Mouse (Mus musculus) hindbrain, embryonic 12.5 days (tissue): ENCODE measurements at regions not wholly inside any gene's neighbourhood (a gene's known extent, or its start where the extent isn't known, plus 50 kb on each side); places are given as distances from the start of the nearest gene placed in this dataset.
A peak's percentile ranks its signal among the peaks of the same experiment; 100 is the strongest.

Experiments
- ATAC-seq: fragments of 200-750 bp; cut with Nextera tagmentation; 2 replicates; pipeline ENCODE4 v1.8.0; 2017; ENCODE audit warnings: moderate TSS enrichment; ENCODE audit not compliant: low FRiP score
- H3K27ac ChIP-seq: fragments of 300-500 bp; sonication (generic); 2 replicates; pipeline ENCODE4 v1.5.1; 2016; ENCODE audit warnings: mild to moderate bottlenecking
- H3K27me3 ChIP-seq: fragments of 300-500 bp; sonication (generic); 2 replicates; pipeline ENCODE4 v1.6.1; 2016; ENCODE audit warnings: mild to moderate bottlenecking
- H3K36me3 ChIP-seq: fragments of 300-500 bp; sonication (generic); 2 replicates; pipeline ENCODE4 v1.6.1; 2016; ENCODE audit warnings: mild to moderate bottlenecking
- H3K4me1 ChIP-seq: fragments of 300-500 bp; sonication (generic); 2 replicates; pipeline ENCODE4 v1.6.1; 2016
- H3K4me2 ChIP-seq: fragments of 300-500 bp; sonication (generic); replicated peaks from 2 replicates; pipeline ENCODE4 v1.6.1; 2016; ENCODE audit warnings: mild to moderate bottlenecking
- H3K4me3 ChIP-seq: fragments of 300-500 bp; sonication (generic); 2 replicates; pipeline ENCODE4 v1.5.1; 2016; ENCODE audit warnings: mild to moderate bottlenecking
- H3K9ac ChIP-seq: fragments of 300-500 bp; sonication (generic); 2 replicates; pipeline ENCODE4 v1.6.1; 2016; ENCODE audit warnings: mild to moderate bottlenecking, moderate library complexity
- H3K9me3 ChIP-seq: fragments of 300-500 bp; sonication (generic); replicated peaks from 2 replicates; pipeline ENCODE4 v1.6.1; 2016; ENCODE audit warnings: mild to moderate bottlenecking
- WGBS: fragments of 180-500 bp; shearing (Covaris S2); methylation state at CpG from one replicate; pipeline ENCODE4 v1.1.7; 2016; 5-methylcytosine and 5-hydroxymethylcytosine counted together

DNA sequence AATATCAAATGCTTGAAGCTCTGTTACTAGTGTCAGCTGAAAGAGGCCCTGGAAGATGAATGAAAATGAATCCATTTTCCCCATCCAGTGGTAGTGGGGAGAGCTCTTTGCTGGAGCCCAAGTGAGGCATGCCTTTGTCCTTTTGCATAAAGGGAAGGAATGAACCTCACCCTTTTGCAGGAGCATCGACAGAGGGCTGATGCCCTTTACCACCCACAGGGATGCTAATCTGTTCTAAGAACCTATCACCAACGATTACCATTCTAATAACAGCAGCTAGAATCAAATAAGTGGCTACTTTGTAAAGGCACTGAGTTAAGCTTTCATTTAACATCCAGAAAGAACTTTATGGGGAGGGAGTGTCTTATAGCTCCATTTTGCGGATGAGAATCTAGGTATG, 184.9 kb upstream of the Nlrp1b start:
- no peak for ATAC-seq
- no peak overlapping the region for H3K9ac ChIP-seq
- H3K4me2 ChIP-seq, result no peak overlapping the region
- H3K27me3 ChIP-seq, result no peaks in the 10 kb centered on the region
- WGBS, result 46% methylated on average over 3 of the region's 3 CpGs
- no peaks in the 10 kb centered on the region for H3K9me3 ChIP-seq
- H3K36me3 ChIP-seq, result no peaks in the 10 kb centered on the region
- peak overlapping the region; percentile 55 for H3K27ac ChIP-seq
- H3K4me3 ChIP-seq, result no peak overlapping the region
- peaks cover 12% of the 10 kb centered on the region for H3K4me1 ChIP-seq

DNA sequence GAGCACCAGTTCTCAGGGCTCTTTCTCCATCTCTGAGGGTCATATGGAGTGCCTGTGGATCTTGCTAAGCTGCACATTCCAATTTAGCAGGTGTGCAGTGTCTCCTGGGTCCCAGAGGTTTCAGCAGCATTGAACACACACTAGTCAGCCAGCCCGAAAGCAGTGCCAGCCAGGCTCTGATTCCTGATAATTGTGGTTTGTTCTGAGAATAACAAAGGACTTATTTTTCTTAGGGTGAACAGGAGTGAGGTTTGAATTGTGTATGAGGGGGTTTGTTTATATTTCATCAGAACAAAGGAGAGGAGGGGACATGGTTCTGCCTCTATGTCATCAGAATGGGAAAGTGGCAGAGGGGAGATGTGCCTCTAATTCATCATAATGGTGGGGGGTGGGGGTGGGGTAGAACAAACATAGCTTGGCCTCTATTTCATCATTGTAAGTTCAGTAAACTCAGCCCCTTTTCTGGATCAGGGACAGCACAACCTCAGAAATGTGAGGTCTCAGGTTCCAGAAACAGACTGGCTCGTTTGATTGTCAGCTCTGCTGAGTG, 191.8 kb upstream of the Nlrp1b start:
- H3K9ac ChIP-seq, result no peak overlapping the region
- 46% methylated on average over 2 of the region's 2 CpGs for WGBS
- H3K4me1 ChIP-seq, result 0 out of 2 replicates have a peak, but pooled peaks cover 4% of the 10 kb centered on the region
- no peak overlapping the region for H3K4me3 ChIP-seq
- H3K4me2 ChIP-seq, result no peak overlapping the region
- no peaks in the 10 kb centered on the region for H3K36me3 ChIP-seq
- no peak overlapping the region for H3K27ac ChIP-seq
- ATAC-seq, result no peak
- H3K9me3 ChIP-seq, result no peaks in the 10 kb centered on the region
- no peaks in the 10 kb centered on the region for H3K27me3 ChIP-seq

DNA sequence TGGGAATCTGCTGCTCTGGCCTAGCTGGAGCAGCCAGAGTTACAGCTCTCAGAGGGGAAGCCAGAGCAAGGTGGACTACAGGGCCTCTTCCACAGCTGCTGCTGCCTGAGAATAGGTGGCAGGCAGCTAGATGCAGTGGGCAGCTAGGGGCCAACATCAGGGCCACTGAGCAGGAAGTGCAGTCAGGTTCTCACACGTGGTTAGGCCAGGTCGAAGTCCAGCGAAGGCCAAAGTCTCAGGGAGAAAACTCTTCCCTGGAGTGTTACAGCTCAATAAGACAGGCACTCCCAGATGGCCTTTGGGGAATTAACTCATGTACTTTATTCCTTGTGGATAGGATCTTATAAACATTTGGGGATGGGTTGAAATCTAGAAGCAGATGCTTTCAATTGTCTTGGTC, 192.7 kb upstream of the Nlrp1b start:
- Histone ChIP-seq H3K36me3 (no peaks in the 10 kb centered on the region), H3K4me3 (no peak overlapping the region), H3K27me3 (no peaks in the 10 kb centered on the region), H3K9me3 (no peaks in the 10 kb centered on the region), H3K4me2 (no peak overlapping the region), H3K4me1 (0 out of 2 replicates have a peak, but pooled peaks cover 4% of the 10 kb centered on the region), H3K9ac (no peak overlapping the region), H3K27ac (no peak overlapping the region)
- WGBS, result 84% methylated on average over 3 of the region's 3 CpGs
- ATAC-seq, result no peak

DNA sequence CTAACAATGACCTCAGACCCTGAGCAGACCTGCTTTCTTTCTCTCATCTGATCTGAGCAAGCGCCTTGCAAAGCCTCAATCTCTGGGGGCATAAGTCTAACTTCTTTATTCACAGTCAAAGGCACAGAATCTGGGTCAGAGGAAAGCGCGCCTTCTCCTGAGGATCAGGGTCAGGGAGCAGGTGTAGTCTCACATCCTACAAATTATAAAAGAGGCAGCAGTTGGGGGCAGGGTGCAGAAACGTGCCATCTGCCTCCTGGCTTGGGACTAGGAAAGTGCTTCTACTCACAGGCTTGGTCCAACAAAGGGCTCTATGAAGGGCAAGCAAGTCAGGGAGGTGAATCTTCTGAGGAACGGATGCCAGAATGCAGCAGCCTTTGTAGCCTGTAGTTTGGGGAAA, 194.3 kb upstream of the Nlrp1b start:
- no peaks in the 10 kb centered on the region for H3K27me3 ChIP-seq
- H3K27ac ChIP-seq, result no peak overlapping the region
- no peaks in the 10 kb centered on the region for H3K9me3 ChIP-seq
- no peak overlapping the region for H3K4me2 ChIP-seq
- H3K36me3 ChIP-seq, result no peaks in the 10 kb centered on the region
- H3K4me1 ChIP-seq, result 0 out of 2 replicates have a peak, but pooled peaks cover 4% of the 10 kb centered on the region
- H3K4me3 ChIP-seq, result no peak overlapping the region
- WGBS, result 76% methylated on average over 5 of the region's 5 CpGs
- no peak for ATAC-seq
- H3K9ac ChIP-seq, result no peak overlapping the region

DNA sequence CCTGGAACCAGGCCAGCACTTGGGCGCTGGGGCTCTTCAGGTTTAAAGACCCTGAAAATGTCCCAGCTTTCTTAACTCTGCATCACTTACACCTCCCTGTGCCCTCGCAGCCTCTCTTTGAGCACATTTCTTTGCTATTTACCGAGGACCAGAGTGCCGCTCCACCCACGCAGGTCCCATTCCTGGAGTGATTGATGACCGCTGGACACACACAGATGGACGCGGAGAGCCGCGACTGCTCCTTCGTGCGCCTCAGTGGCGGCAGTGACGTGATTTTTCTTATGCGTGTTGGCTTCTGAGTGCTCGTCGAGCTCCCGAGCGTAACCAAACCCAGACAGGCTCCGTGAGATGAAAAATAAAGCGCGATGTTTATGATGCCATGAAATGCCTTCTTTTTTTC, 199.2 kb upstream of the Nlrp1b start:
- no peak overlapping the region for H3K9ac ChIP-seq
- H3K27me3 ChIP-seq, result no peaks in the 10 kb centered on the region
- H3K36me3 ChIP-seq, result no peaks in the 10 kb centered on the region
- H3K4me3 ChIP-seq, result no peak overlapping the region
- peak overlapping the region; percentile 12; the same call in 1 of the 2 replicates for H3K27ac ChIP-seq
- H3K4me2 ChIP-seq, result 0 out of 2 replicates have a peak overlapping the region, but pooled peaks have one; percentile 11
- H3K4me1 ChIP-seq, result peaks cover 6% of the 10 kb centered on the region
- 63% methylated on average over 22 of the region's 22 CpGs for WGBS
- ATAC-seq, result no peak; the same call in 1 of the 2 replicates
- H3K9me3 ChIP-seq, result no peaks in the 10 kb centered on the region

DNA sequence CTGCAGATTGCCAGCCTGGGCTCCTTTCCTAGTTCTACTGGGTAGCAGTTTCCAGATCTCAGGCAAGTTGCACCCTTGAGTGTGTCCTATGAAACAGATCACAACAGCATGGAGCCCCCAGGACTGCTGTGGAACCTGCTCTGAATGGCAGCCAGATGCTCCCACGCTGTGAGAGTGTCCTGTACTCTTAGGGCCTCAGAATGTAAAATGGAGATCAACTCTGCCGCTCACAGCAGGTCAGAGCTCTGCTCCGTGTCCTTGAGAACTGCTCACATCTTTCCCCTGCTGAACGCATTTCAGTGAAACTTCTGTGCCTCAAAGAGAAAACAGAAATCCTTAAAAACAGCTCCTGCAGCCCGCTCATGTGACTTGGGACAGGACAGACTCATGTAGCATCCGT, 203.7 kb upstream of the Nlrp1b start:
- WGBS, result 52% methylated on average over 6 of the region's 6 CpGs
- ATAC-seq, result no peak
- H3K9ac ChIP-seq, result no peak overlapping the region
- H3K4me1 ChIP-seq, result peaks cover 19% of the 10 kb centered on the region
- H3K27ac ChIP-seq, result no peak overlapping the region
- no peaks in the 10 kb centered on the region for H3K9me3 ChIP-seq
- no peak overlapping the region for H3K4me3 ChIP-seq
- no peaks in the 10 kb centered on the region for H3K36me3 ChIP-seq
- H3K27me3 ChIP-seq, result no peaks in the 10 kb centered on the region
- H3K4me2 ChIP-seq, result no peak overlapping the region

DNA sequence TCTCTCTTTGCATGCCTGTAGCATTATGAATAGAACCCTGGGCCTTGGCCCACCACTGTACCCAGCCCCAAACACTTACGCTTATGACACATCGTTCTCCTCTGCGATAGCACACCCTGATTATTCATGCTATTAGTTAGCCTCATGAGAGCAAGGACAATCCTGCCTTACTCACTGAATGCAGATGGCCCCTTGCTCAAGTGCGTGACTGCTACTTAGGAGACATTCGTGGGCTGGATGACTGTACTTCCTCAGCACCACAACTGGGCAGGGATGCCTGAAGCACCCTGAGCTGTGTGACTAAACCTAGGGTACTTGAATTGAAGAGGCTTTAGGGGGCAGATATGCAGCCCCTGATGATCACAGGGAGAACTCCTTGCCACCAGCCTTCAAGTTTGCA, 204.4 kb upstream of the Nlrp1b start:
- no peaks in the 10 kb centered on the region for H3K36me3 ChIP-seq
- no peak for ATAC-seq
- no peak overlapping the region for H3K4me3 ChIP-seq
- H3K27me3 ChIP-seq, result no peaks in the 10 kb centered on the region
- peaks cover 25% of the 10 kb centered on the region for H3K4me1 ChIP-seq
- WGBS, result 51% methylated on average over 5 of the region's 5 CpGs
- no peak overlapping the region for H3K9ac ChIP-seq
- no peak overlapping the region for H3K4me2 ChIP-seq
- H3K9me3 ChIP-seq, result no peaks in the 10 kb centered on the region
- H3K27ac ChIP-seq, result no peak overlapping the region

DNA sequence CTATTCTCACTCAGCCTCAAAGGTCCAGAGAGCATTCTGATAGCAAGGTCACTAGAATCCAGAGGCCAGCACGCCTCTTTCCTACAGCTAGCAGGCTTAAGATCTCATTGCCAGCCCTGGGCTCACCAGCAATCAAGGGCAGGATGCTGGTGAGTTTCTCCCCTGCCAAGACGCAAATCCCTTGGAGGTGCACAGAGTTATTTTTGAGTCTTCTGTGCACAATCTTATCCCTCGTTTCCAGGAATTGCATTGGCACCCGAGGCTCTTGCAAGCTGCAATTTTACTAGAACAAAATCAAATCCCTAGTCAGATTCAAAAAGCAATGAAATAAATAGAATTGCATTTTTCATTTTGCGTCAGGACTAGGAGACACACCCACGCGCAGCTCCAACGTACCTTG, 205.2 kb upstream of the Nlrp1b start:
- no peaks in the 10 kb centered on the region for H3K27me3 ChIP-seq
- no peaks in the 10 kb centered on the region for H3K36me3 ChIP-seq
- WGBS, result 63% methylated on average over 8 of the region's 8 CpGs
- no peaks in the 10 kb centered on the region for H3K9me3 ChIP-seq
- no peak overlapping the region for H3K4me2 ChIP-seq
- no peak overlapping the region for H3K27ac ChIP-seq
- peaks cover 33% of the 10 kb centered on the region for H3K4me1 ChIP-seq
- ATAC-seq, result no peak
- H3K9ac ChIP-seq, result no peak overlapping the region
- no peak overlapping the region for H3K4me3 ChIP-seq

DNA sequence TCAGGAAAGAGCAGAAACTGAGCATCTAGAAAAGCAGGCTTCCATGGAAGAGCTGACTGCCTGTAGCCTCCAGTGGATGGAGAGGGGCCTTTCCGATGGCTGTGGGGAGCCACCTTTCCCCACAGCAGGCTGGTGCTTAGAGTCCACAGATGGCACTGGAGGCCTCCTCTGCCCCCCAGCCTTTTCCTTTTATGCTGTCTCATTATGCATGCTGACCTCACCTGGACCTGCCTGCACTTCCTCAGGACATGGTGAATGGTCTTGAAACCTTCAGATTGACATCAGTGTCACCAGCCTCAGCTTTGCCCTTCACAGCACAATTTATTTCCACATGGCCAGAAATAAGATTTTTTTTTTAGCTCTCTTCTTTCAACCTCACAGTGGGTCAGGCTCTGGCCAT, 205.8 kb upstream of the Nlrp1b start:
- H3K27me3 ChIP-seq, result no peaks in the 10 kb centered on the region
- no peak for ATAC-seq
- peaks cover 37% of the 10 kb centered on the region for H3K4me1 ChIP-seq
- no peak overlapping the region for H3K27ac ChIP-seq
- no peak overlapping the region for H3K4me3 ChIP-seq
- H3K36me3 ChIP-seq, result no peaks in the 10 kb centered on the region
- no peak overlapping the region for H3K4me2 ChIP-seq
- 67% methylated on average over 1 of the region's 1 CpGs for WGBS
- no peaks in the 10 kb centered on the region for H3K9me3 ChIP-seq
- no peak overlapping the region for H3K9ac ChIP-seq

DNA sequence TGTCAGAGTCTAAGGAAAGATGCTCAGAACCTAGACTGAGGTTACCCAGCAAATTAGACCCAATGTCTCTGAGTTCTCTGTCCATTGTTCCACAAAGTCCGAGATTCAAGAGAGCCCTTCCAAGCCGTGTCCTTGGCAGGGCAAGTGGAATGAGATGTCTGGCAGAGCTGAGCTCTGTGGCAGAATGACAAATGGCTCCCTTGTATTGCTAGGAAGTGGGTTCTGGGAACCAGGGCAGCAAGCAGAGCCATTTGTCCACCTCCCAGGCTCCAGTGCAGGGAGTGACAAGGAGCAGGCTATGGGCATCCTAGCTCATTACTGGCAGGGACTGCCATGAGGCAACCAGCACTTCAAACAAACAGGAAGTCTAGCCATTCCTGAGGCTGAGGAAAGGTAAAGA, 206.3 kb upstream of the Nlrp1b start:
- no peak overlapping the region for H3K27ac ChIP-seq
- ATAC-seq, result no peak
- no peak overlapping the region for H3K4me2 ChIP-seq
- no peaks in the 10 kb centered on the region for H3K9me3 ChIP-seq
- no peak overlapping the region for H3K9ac ChIP-seq
- H3K4me3 ChIP-seq, result no peak overlapping the region
- peaks cover 37% of the 10 kb centered on the region for H3K4me1 ChIP-seq
- H3K36me3 ChIP-seq, result no peaks in the 10 kb centered on the region
- WGBS, result 59% methylated on average over 2 of the region's 2 CpGs
- H3K27me3 ChIP-seq, result no peaks in the 10 kb centered on the region

DNA sequence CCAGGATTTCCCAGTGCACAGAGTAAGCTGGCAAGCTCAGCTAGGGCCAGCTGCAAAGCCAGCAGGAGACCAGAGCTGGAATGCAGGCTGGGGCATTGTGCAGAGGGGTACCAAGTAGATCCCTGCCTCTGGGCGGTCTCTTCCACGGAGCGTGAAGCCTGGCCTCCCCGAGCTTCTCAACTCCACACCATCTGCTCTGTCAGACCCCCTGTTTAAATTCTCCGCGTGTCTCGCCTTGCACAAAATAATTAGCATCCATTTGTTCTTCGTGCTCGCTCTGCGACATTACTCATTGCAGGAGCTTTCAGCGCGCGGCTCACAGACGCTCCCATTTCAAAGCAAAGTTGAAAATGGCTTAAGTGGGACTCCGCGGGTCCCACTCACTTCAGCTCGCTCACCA, 209.3 kb upstream of the Nlrp1b start:
- H3K4me2 ChIP-seq, result peak overlapping the region; percentile 45
- H3K9me3 ChIP-seq, result no peaks in the 10 kb centered on the region
- H3K4me1 ChIP-seq, result peaks cover 33% of the 10 kb centered on the region
- peak overlapping the region; percentile 1; the same call in 1 of the 2 replicates for H3K9ac ChIP-seq
- ATAC-seq, result peak; percentile 92
- peak overlapping the region; percentile 77 for H3K27ac ChIP-seq
- H3K36me3 ChIP-seq, result no peaks in the 10 kb centered on the region
- H3K4me3 ChIP-seq, result 0 out of 2 replicates have a peak overlapping the region, but pooled peaks have one; percentile 3
- 3% methylated on average over 17 of the region's 17 CpGs for WGBS
- no peaks in the 10 kb centered on the region for H3K27me3 ChIP-seq

DNA sequence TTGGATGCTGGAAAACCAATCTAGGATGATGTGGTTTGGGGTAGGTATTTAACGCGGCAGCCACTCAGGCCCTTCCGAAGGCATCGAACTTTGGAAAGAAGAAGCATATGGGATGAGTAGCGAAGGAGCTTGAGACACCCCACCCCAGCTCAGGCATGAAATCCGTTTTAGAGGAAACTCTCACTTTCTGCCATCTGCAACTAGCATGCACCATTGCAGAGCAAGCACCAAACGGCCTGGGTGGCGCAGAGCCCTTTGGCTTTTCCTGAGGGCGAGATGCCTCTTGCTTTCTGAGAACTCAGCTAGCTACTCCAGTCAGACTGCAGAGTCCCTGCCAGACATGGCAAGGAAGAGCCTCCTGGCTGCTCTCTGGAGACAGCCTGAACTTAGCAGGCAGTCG, 209.9 kb upstream of the Nlrp1b start:
- Histone ChIP-seq H3K27me3 (no peaks in the 10 kb centered on the region), H3K9ac (no peak overlapping the region), H3K9me3 (no peaks in the 10 kb centered on the region), H3K27ac (peak overlapping the region; percentile 77), H3K4me1 (peaks cover 30% of the 10 kb centered on the region), H3K36me3 (no peaks in the 10 kb centered on the region), H3K4me2 (peak overlapping the region; percentile 45), H3K4me3 (0 out of 2 replicates have a peak overlapping the region, but pooled peaks have one; percentile 3)
- 0 out of 2 replicates have a peak, but pooled peaks have one; percentile 1 for ATAC-seq
- 50% methylated on average over 10 of the region's 10 CpGs for WGBS

DNA sequence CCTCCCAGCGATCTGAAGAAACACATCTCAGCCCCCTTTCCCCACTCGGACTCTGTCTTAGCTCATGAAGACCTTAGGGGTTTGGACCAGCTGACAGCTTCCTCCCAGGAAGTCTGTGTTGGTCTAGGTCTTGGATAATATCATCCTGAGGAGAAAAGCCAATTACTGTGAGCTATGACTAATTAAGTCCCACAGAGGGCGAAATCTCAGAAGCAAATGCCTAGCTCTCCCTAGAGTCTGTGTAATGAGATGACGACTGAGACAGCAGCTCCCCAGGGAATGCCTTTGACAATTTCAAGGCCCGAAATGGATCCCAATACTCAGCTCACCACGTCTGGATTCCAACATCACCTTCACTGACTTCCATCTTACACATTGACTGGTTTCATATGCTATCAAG, 213.5 kb upstream of the Nlrp1b start:
- no peak overlapping the region for H3K27ac ChIP-seq
- H3K4me2 ChIP-seq, result no peak overlapping the region
- no peak for ATAC-seq
- H3K9me3 ChIP-seq, result no peaks in the 10 kb centered on the region
- no peak overlapping the region for H3K9ac ChIP-seq
- WGBS, result 40% methylated on average over 6 of the region's 6 CpGs
- H3K4me1 ChIP-seq, result peaks cover 24% of the 10 kb centered on the region
- no peaks in the 10 kb centered on the region for H3K36me3 ChIP-seq
- no peaks in the 10 kb centered on the region for H3K27me3 ChIP-seq
- no peak overlapping the region for H3K4me3 ChIP-seq
